Mouse (Mus musculus): ENCODE measurements around the gene Cacna2d2.

Gene Cacna2d2

GRCm38 (mm10) chr9:107514303-107514955 is 115.0 kb downstream of the Cacna2d2 start:
- DNase-seq (ENCODE audit: low read depth, low spot score), result peak; percentile 79
- H3K27me3 ChIP-seq (ENCODE audit: control insufficient read depth, insufficient read depth, low read length, poor library complexity, severe bottlenecking), result no peaks in the 10 kb centered on the region
- no peaks in the 10 kb centered on the region for H3K36me3 ChIP-seq (ENCODE audit: control insufficient read depth, insufficient read depth, low read length, poor library complexity, severe bottlenecking)

- Histone ChIP-seq H3K36me3 (ENCODE audit: control insufficient read depth, insufficient read depth, low read length, poor library complexity, severe bottlenecking) (no peaks in the 10 kb centered on the region), H3K27me3 (ENCODE audit: control insufficient read depth, insufficient read depth, low read length, poor library complexity, severe bottlenecking) (no peaks in the 10 kb centered on the region)
- DNase-seq (ENCODE audit: low read depth, low spot score), result no peak
Measured at GRCm38 (mm10) chr9:107520331-107520730, 120.9 kb downstream of the Cacna2d2 start.

DNA sequence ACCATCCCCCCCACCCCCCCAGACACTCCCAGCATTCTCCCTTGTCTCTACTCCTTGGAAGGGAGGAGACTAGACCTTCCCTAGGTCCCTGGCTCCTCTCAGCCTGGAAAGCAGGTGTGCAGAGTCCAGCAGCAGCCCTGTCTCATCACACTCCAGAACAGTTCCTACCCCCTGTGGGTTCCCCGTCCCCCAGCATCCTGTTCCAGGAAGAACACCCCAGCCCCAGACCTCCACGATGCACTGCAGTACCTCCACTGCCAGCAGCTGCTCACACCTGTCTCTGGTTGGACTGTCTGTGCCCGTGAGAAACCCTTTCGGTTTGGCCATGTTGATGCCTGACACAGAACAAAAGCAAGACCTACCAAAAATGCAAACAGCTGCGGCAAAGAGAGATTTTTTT is 121.8 kb downstream of the Cacna2d2 start:
- no peaks in the 10 kb centered on the region for H3K36me3 ChIP-seq (ENCODE audit: control insufficient read depth, insufficient read depth, low read length, poor library complexity, severe bottlenecking)
- H3K27me3 ChIP-seq (ENCODE audit: control insufficient read depth, insufficient read depth, low read length, poor library complexity, severe bottlenecking), result no peaks in the 10 kb centered on the region
- DNase-seq (ENCODE audit: low read depth, low spot score), result no peak

DNA sequence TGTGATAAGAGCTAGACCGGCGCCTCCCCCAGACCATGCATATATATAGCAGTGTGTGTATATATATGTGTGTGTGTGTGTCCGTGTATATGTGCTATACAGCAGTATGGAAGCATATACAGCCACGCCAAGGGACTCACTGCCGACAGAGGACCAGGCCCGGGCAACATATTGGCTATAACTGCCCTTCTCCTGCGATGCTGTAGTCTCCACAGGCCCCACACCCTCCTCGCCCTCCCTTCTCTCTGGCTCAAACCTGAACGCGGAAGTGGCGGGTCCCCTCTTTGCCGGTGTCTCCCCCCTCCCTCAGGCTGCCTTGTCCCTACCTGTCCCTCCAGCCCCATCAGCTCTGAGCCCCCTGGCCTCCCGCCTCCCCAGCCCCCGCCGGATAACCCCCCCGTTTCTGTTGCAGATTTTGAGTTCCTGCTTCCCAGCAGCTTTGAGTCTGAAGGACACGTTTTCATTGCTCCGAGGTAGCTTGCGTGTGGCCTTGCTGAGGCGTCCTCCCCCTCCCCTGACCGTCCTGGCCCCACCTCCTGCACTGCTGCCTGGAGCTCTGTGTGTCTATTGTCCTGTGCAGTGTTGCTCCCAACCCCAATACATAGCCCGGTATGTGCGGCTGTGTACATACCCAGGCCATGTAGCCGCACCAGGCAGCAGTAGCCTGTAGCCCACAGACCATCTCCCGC is 122.4 kb downstream of the Cacna2d2 start:
- no peak for DNase-seq (ENCODE audit: low read depth, low spot score)
- H3K36me3 ChIP-seq (ENCODE audit: control insufficient read depth, insufficient read depth, low read length, poor library complexity, severe bottlenecking), result no peaks in the 10 kb centered on the region
- no peaks in the 10 kb centered on the region for H3K27me3 ChIP-seq (ENCODE audit: control insufficient read depth, insufficient read depth, low read length, poor library complexity, severe bottlenecking)

DNA sequence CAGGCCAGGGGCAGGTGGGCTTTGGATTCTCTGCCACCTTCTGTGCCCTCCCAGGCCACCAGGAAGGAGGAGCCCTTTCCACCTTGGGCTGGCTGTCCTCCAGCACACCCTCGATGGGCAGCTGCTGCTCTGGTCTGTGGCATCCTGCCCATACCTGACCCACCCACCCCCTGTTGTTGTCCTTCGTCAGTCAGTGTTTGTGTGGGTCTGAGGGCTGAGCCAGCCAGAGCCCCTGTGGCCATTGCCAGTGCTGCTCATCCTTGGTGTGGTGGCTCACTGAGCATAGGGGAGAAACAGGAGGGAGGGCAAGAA is 122.9 kb downstream of the Cacna2d2 start:
- DNase-seq (ENCODE audit: low read depth, low spot score), result no peak

DNA sequence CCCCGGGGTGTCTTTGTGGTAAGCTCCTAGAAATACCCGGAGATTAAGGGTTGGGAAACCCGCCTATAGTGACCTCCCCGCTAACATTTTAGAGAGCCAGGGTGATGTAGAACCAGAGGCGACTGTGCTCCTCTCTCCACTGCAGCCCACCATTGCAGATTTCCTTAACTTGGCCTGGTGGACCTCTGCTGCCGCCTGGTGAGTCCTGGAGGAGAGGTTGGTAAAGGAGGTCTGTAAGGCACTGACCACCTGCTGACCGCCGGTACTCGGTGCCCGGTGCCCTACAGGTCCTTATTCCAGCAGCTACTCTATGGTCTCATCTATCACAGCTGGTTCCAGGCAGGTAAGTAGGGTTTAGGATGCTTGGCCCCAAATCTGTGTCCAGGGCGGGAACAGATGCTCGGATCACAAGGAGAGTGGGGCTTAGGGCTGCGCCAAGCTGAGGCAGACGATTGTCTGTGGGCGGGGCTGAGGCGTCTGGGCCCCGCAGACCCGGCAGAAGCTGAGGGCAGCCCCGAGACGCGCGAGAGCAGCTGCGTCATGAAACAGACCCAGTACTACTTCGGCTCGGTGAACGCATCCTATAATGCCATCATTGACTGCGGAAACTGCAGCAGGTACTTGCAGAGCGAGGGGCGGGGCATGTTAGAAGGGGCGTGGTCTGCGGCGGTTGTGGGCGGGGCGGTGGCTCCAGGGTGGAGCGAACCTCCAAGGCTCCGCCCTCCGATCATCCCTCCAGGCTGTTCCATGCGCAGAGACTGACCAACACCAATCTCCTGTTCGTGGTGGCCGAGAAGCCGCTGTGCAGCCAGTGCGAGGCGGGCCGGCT is 127.0 kb downstream of the Cacna2d2 start:
- DNase-seq (ENCODE audit: low read depth, low spot score), result peak; percentile 74
- Histone ChIP-seq H3K36me3 (ENCODE audit: control insufficient read depth, insufficient read depth, low read length, poor library complexity, severe bottlenecking) (no peaks in the 10 kb centered on the region), H3K27me3 (ENCODE audit: control insufficient read depth, insufficient read depth, low read length, poor library complexity, severe bottlenecking) (peaks cover 1% of the 10 kb centered on the region; the same call in 1 of the 2 replicates)

More for the DNA sequence above, 122.9 kb downstream of the Cacna2d2 start:
- no peaks in the 10 kb centered on the region for H3K36me3 ChIP-seq (ENCODE audit: control insufficient read depth, insufficient read depth, low read length, poor library complexity, severe bottlenecking)
- no peaks in the 10 kb centered on the region for H3K27me3 ChIP-seq (ENCODE audit: control insufficient read depth, insufficient read depth, low read length, poor library complexity, severe bottlenecking)

DNA sequence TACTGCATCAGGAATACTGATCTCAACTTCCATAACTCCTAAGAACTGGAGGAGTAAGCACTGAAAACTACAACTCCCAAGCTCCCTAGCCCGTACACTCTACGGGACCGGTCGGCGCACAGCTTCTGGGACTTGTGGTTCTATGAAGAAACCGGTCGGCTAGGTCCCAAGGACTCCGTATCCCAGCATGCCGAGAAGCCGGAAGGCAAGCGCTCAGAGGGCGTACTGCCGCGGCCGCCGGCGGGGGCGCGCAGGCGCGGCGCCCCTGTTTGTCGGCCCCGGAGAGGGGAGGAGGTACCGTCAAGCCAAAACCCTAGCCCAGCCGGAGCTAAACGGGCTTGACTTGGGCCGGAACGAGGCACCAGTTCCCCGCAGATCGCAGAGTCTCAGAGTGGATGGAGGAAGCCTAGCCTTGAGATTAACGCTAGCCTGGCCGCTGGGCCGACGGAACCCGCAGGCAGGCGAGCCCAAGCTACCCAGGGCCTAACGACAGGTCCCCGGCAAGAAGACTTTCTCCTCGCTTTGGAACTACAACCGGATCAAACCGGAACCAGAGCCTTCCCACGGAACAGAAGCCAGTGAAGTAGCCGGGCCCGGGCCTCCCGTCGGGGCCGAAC is 134.5 kb downstream of the Cacna2d2 start, which contains the start of gene Tmem115:
TSS of gene Tmem115 (plus strand) at position 155 of the 617 bp plus-strand sequence.
- Histone ChIP-seq H3K36me3 (ENCODE audit: control insufficient read depth, insufficient read depth, low read length, poor library complexity, severe bottlenecking) (peaks cover 6% of the 10 kb centered on the region), H3K27me3 (ENCODE audit: control insufficient read depth, insufficient read depth, low read length, poor library complexity, severe bottlenecking) (0 out of 2 replicates have a peak, but pooled peaks cover 3% of the 10 kb centered on the region)
- peak; percentile 94 for DNase-seq (ENCODE audit: low read depth, low spot score)

DNA sequence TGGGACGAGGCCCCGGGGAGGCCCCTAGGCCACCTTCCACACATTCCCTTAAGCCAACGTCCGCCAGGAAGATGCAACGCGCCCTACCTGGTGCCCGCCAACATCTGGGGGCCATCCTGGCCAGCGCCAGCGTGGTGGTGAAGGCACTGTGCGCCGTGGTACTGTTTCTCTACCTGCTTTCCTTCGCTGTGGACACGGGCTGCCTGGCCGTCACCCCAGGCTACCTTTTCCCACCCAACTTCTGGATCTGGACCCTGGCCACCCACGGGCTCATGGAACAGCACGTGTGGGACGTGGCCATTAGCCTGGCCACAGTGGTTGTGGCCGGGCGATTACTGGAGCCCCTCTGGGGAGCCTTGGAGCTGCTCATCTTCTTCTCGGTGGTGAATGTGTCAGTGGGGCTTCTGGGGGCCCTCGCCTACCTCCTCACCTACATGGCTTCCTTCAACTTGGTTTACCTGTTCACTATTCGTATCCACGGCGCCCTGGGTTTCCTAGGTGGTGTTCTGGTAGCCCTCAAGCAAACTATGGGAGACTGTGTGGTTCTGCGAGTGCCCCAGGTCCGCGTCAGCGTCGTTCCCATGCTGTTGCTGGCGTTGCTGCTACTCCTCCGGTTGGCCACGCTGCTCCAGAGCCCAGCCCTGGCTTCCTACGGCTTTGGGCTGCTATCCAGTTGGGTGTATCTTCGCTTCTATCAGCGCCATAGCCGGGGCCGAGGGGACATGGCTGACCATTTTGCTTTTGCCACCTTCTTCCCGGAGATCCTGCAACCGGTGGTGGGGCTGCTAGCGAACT is 135.2 kb downstream of the Cacna2d2 start:
- Histone ChIP-seq H3K27me3 (ENCODE audit: control insufficient read depth, insufficient read depth, low read length, poor library complexity, severe bottlenecking) (0 out of 2 replicates have a peak, but pooled peaks cover 3% of the 10 kb centered on the region), H3K36me3 (ENCODE audit: control insufficient read depth, insufficient read depth, low read length, poor library complexity, severe bottlenecking) (peaks cover 6% of the 10 kb centered on the region)
- DNase-seq (ENCODE audit: low read depth, low spot score), result no peak

GRCm38 (mm10) chr9:107538231-107538630 is 138.8 kb downstream of the Cacna2d2 start:
- no peaks in the 10 kb centered on the region for H3K27me3 ChIP-seq (ENCODE audit: control insufficient read depth, insufficient read depth, low read length, poor library complexity, severe bottlenecking)
- peaks cover 6% of the 10 kb centered on the region for H3K36me3 ChIP-seq (ENCODE audit: control insufficient read depth, insufficient read depth, low read length, poor library complexity, severe bottlenecking)
- no peak for DNase-seq (ENCODE audit: low read depth, low spot score)

GRCm38 (mm10) chr9:107538711-107539110 is 139.3 kb downstream of the Cacna2d2 start:
- no peaks in the 10 kb centered on the region for H3K27me3 ChIP-seq (ENCODE audit: control insufficient read depth, insufficient read depth, low read length, poor library complexity, severe bottlenecking)

GRCm38 (mm10) chr9:107539940-107540339 is 140.5 kb downstream of the Cacna2d2 start:
- DNase-seq (ENCODE audit: low read depth, low spot score), result no peak
- Histone ChIP-seq H3K27me3 (ENCODE audit: control insufficient read depth, insufficient read depth, low read length, poor library complexity, severe bottlenecking) (no peaks in the 10 kb centered on the region), H3K36me3 (ENCODE audit: control insufficient read depth, insufficient read depth, low read length, poor library complexity, severe bottlenecking) (peaks cover 10% of the 10 kb centered on the region)

More at GRCm38 (mm10) chr9:107538711-107539110, 139.3 kb downstream of the Cacna2d2 start:
- DNase-seq (ENCODE audit: low read depth, low spot score), result no peak
- H3K36me3 ChIP-seq (ENCODE audit: control insufficient read depth, insufficient read depth, low read length, poor library complexity, severe bottlenecking), result peaks cover 8% of the 10 kb centered on the region

DNA sequence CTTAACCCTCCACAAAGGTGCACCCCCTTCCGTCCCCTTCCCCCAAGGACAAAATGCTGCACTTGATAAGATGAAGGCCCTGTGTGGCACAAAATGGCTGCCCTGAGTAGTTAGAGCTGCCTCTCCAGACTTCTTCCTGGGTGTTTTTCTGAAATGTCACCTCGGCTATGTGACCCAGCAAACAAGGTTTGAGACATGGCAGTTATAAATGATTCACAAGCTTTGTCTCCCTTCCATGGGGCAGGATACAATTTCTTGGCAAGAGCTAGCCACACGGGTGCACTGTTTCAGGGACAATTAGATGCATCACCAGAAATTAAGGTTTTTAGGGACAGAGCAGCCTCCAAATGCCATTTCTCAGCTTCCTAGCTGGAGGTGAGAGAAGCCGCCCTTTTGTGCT is 141.0 kb downstream of the Cacna2d2 start:
- Histone ChIP-seq H3K27me3 (ENCODE audit: control insufficient read depth, insufficient read depth, low read length, poor library complexity, severe bottlenecking) (no peaks in the 10 kb centered on the region), H3K36me3 (ENCODE audit: control insufficient read depth, insufficient read depth, low read length, poor library complexity, severe bottlenecking) (peaks cover 10% of the 10 kb centered on the region)
- no peak for DNase-seq (ENCODE audit: low read depth, low spot score)

GRCm38 (mm10) chr9:107541005-107541404 is 141.6 kb downstream of the Cacna2d2 start:
- Histone ChIP-seq H3K36me3 (ENCODE audit: control insufficient read depth, insufficient read depth, low read length, poor library complexity, severe bottlenecking) (peaks cover 10% of the 10 kb centered on the region), H3K27me3 (ENCODE audit: control insufficient read depth, insufficient read depth, low read length, poor library complexity, severe bottlenecking) (no peaks in the 10 kb centered on the region)
- no peak for DNase-seq (ENCODE audit: low read depth, low spot score)
